Mouse (Mus musculus) spleen, embryonic (tissue): Measurements from ENCODE around the gene Arhgap44.

Experiments
- CTCF ChIA-PET: fragments of 350-600 bp; sonication (Branson Sonifier 250); formaldehyde crosslinking; loops from one replicate; lab custom pipeline; 2022; lab: Charles Lee

Arhgap44 gene

DNA sequence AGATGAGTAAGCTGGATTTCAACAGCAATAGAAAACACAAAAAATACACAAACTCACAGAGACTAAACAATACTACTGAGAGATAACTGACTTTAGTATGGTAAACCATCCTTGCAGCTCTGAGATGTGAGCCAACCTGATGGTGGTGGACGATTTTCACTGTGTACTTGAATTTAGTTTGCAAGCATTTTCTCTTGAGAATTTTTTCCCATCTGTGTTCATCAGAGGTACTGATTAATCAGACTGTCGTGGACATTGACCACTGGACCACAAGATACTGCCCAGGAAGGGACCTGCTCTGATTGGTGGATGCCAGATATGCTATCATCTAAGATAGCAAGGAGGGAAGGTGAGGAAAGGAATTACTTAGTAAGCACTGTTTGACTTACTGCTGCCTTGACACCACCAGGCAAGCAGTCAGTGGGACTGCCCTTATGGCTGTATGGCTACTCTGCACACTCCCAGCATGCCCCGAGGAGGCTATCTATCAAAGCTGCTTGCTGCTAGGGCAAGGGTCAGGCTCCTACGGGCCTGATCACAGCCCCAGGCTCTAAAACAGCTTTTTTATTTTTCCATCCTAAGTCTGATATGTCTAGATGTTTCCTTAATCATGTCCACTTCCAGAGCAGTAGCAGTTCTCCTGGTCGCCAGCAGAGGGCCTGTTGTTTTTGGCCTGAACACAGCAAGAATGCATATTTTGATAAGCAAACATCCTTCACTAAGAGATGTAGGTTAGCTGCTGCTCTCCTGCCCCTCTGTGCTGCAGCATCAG lies 74.1 kb downstream of the Arhgap44 start:
- CTCF ChIA-PET = no interaction called here

DNA sequence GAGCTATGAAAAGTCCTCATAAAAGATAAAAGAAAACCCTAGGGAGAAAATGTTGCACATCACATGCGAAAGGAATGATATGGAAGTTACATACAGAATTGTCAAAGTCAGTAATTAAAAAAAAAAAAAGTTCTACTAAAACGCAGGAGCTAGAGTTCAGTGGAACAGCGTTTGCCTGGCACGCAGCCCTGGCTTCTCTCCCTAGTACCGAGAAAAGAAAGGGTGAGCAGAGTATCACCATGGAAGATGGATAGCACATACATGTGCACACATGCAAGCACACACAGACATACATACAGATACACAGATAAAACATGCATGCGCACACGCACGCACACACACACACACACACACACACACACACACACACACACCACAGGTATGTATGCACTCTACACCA lies 82.0 kb downstream of the Arhgap44 start:
- CTCF ChIA-PET = no interaction called here

DNA sequence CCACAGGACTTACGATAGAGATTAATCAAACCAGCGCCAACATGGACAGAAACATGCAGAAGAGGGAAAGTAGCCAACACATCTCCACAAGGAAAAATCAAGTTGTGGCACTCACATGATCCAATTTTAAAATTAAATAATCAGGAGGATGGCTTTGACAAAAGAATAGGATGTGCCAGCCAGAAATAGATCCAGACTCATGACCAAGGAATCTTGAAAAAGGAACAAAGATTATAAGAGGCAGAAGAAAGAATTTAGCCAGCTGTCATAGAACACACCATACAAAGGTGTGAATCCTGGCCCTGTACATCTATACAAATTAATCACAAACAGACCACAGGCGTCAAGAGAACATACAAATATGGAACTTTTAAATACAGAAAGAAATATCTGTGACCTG lies 82.5 kb downstream of the Arhgap44 start:
- CTCF ChIA-PET = no interaction called here

- CTCF ChIA-PET = no interaction called here
Observed at GRCm38 (mm10) chr11:65069609-65070008, 93.2 kb downstream of the Arhgap44 start.

- CTCF ChIA-PET = no interaction called here
Observed at GRCm38 (mm10) chr11:65069051-65069450, 93.7 kb downstream of the Arhgap44 start.

GRCm38 (mm10) chr11:65065201-65065600 lies 97.6 kb downstream of the Arhgap44 start:
- CTCF ChIA-PET = no interaction called here

GRCm38 (mm10) chr11:65061437-65061836 lies 101.3 kb downstream of the Arhgap44 start:
- CTCF ChIA-PET = no interaction called here

- CTCF ChIA-PET = no interaction called here
Observed at GRCm38 (mm10) chr11:65059531-65059930, 103.2 kb downstream of the Arhgap44 start.

GRCm38 (mm10) chr11:65058224-65058908 lies 104.4 kb downstream of the Arhgap44 start:
- CTCF ChIA-PET = no interaction called here

GRCm38 (mm10) chr11:65055596-65055995 lies 107.2 kb downstream of the Arhgap44 start:
- CTCF ChIA-PET = no interaction called here

DNA sequence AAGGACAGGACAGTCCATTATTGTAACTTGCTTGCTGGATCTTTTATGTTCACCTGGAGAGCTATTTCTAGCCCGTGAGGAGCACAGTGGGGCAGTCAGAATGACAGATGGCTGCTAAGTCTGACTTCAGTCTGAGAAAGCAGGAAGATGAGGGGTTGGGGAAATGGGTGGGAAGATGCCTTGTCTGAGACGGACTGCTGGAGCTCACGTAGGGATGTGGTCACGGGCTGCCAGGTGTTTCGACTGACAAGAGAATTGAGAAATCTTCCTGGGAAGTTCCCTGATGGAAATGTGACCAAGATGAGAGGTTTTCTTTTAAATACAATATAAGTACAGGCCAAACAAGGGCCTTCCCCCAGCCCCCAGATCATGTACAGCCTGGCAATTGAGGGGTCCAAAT lies 108.5 kb downstream of the Arhgap44 start:
- CTCF ChIA-PET = interaction anchor here (0.7 kb wide), 1 partner anchor 129 kb away, joined by 3 read pairs; no protein-coding TSS in a partner anchor

DNA sequence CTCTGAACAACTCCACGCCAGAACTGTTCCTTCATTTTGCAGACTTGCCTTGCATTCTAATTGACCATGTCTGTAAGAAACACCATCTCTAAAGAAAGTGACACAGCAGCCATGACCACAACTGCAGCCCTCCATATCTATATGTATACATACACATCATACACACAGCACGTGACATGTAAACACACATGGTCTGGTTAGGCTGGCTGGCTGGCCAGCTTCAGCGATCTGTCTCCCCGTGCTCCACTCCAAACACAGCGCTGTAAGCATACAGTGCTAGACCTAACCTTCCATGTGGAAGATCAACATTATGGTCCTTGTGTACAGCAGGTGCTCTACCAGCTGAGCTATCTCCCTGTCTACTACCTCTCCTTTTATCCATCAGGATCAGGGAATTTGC lies 111.9 kb downstream of the Arhgap44 start:
- CTCF ChIA-PET = no interaction called here

GRCm38 (mm10) chr11:65049090-65049489 lies 113.7 kb downstream of the Arhgap44 start:
- CTCF ChIA-PET = no interaction called here

GRCm38 (mm10) chr11:65040556-65040955 lies 122.2 kb downstream of the Arhgap44 start:
- CTCF ChIA-PET = interaction anchor here (0.6 kb wide), 1 partner anchor 67 kb away, joined by 4 read pairs; no protein-coding TSS in a partner anchor

GRCm38 (mm10) chr11:65039517-65040095 lies 123.2 kb downstream of the Arhgap44 start:
- CTCF ChIA-PET = no interaction called here

- CTCF ChIA-PET = no interaction called here
Observed at GRCm38 (mm10) chr11:65038996-65039395, 123.8 kb downstream of the Arhgap44 start.

DNA sequence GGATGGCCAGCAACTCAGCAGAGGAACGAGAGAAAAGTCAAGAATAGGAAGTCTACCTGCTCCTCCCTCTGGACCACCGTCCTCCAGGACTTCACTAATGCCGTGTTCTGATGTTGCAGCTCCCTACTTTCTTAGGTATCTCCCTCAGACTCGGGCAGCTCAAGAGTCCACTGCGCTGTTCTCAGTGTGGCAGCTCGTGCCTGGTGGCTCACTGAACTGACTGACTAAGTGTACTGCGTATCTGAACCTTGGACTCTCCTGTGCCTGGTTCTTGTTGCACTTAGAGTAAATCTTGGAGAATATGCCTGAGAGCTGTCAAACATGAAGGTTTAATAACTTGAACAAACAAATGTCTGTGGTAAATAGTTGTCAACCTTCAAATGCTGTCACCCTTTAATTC lies 130.5 kb downstream of the Arhgap44 start:
- CTCF ChIA-PET = no interaction called here

DNA sequence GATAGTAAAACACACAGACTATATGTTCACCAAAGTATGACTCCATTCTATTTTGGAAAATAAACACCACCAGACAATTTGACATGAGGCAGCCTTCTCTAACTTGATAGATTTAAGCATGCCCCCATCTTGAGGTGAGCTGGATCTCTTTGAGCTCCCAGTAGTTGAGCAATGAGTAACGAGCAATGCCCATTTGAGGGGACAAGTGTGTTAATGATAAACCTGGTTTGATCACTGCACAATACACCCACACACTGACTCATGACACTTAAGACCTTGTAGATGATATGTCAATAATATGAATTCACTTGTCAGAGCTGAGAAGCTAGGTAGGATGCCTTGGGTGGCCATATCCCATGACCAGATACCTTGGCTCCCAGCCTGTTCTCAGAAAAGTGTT lies 132.6 kb downstream of the Arhgap44 start:
- CTCF ChIA-PET = no interaction called here

DNA sequence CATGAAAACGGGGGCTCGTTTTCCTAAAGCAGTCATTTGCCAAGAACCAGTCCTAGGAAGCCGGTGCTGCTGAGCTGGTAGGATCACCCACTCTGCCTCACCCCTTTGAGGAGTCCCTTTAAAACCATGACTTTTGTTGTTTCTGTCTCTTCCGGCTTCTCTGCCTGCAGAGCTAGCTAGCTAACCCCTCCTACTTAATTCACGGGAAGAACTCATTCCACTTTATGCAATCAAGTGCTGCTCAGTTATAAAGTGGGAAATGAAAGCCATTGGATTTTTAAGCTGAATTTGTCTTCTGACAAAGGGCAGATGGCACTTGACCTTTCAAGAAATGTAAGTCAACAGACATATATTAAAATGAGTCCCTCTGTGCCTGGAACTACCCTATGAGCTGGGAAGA lies 134.7 kb downstream of the Arhgap44 start:
- CTCF ChIA-PET = interaction anchor here (0.5 kb wide), 1 partner anchor 131 kb away, joined by 3 read pairs; no protein-coding TSS in a partner anchor

DNA sequence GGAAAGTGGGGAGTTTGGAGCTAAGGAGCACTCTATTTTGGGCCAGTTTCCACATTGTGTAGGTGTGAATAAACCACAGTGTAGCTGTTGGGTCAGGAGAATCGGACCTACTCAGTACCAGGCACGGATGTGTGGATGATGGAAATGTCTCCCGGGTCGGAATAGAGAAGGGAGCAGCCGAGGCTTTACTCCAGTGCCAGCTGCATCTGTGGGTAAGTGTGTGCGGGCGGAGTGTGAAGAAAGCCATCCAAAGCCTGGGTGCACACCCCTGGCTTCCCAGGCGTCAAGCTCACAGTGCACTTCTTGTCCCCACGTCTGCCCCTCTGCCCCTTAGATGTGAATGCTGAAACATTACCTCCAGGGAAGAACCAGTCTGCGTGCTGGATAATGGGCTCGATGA lies 140.0 kb downstream of the Arhgap44 start:
- CTCF ChIA-PET = no interaction called here

- CTCF ChIA-PET = no interaction called here
Observed at GRCm38 (mm10) chr11:65020744-65021143, 142.0 kb downstream of the Arhgap44 start.

- CTCF ChIA-PET = no interaction called here
Observed at GRCm38 (mm10) chr11:65016754-65017153, 146.0 kb downstream of the Arhgap44 start.

DNA sequence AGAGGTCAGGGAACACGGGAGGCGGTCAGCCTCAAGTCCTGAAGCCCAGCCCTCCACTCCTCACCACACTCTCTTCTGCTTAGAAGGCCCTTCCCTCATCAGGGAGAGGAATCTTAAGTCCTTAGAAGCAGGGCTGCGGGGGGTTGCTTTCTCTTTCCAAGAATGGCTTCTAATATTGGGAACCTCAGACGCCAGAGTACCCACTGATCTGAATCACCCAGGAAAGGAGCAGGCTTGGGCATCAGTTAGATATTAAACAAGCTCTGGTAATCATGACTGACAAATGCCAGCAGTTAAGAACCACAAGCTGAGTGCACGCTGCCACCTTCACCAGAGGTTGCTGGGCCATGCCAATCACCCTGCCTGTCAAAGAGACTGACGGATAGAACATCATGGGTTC lies 148.9 kb downstream of the Arhgap44 start:
- CTCF ChIA-PET = no interaction called here
